ENCODE assay signal across 8 mouse cellular contexts in the genomic region with DNA sequence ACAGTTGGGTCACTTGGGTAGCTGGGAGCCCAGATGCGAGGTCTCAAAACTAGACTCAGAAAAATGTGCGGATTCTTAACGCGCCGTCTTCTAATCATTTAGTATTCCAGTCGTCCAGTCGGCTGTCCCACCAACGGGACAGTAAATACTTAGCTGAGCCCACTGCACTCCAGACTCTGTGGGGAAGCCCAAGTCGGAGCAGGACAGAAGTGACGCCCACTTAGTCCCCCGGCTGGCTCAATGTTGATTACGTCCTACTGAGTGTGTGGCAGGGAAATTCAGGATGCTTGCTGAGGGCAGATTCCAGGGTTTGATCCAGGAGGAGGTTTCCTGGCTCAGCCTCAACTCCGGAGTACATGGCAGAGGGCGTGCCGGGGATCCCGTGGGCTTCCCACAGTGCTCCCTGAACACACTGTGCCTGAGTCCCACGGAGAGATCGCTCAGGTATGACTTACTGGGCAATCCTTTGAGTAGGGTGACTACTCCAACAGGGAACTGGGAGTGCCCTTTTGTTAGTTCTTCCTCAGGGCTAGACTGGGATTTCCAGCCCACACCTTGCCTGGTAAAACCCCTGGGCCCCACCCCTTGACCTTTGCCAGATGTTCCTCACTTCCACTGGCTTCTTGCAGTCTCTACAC. TPM values are rescaled to one million over a fixed set of nuclear protein-coding genes. Genes with fewer than 3 reads are reported as not detected.
DNase-seq lines count a peak whose midpoint lies in the region; ATAC-seq lines count a peak whose summit lies in the region.

No protein-coding gene starts in this region.

- no peak for DNase-seq in heart, embryonic 10.5 days (ENCODE audit: low spot score)
- DNase-seq in heart, postnatal 10 days: no peak
- peak; percentile 75 for DNase-seq in ZHBTc4 (ENCODE audit: low read depth, low spot score)
- no peak for DNase-seq in hindbrain, embryonic 11.5 days (ENCODE audit: low spot score)
- DNase-seq in lung, postnatal 36 days: peak; percentile 16
- DNase-seq in yolk sac, embryonic 10.5 days (ENCODE audit: low spot score): peak; percentile 53
- DNase-seq in cerebellum, adult 11-12 months: no peak
- DNase-seq in cerebellum, postnatal 36 days: no peak

- 7% methylated on average over 18 of the region's 18 CpGs for WGBS in heart, embryonic 10.5 days
- WGBS in hindbrain, embryonic 11.5 days: 6% methylated on average over 18 of the region's 18 CpGs

- ATAC-seq in hindbrain, embryonic 11.5 days (ENCODE audit: low FRiP score): peak; percentile 71

- H3K27me3 ChIP-seq in heart, embryonic 10.5 days (ENCODE audit: insufficient read depth, poor library complexity, severe bottlenecking): peaks cover 43% of the 10 kb centered on the region
- peaks cover 6% of the 10 kb centered on the region for H3K27me3 ChIP-seq in hindbrain, embryonic 11.5 days (ENCODE audit: control insufficient read depth, insufficient read depth, low read length)

- H3K4me2 ChIP-seq in hindbrain, embryonic 11.5 days (replicated peaks; ENCODE audit: low read depth, low read length): peak overlapping the region; percentile 77

- H3K36me3 ChIP-seq in heart, embryonic 10.5 days: no peaks in the 10 kb centered on the region
- no peaks in the 10 kb centered on the region for H3K36me3 ChIP-seq in hindbrain, embryonic 11.5 days (ENCODE audit: control insufficient read depth, insufficient read depth, low read length)

- peak overlapping the region; percentile 66 for H3K4me3 ChIP-seq in heart, embryonic 10.5 days
- H3K4me3 ChIP-seq in hindbrain, embryonic 11.5 days (ENCODE audit: low read depth, low read length): peak overlapping the region; percentile 40

- intact Hi-C loops in heart, postnatal 10 days (cut with DNase I): no loop called here

- H3K4me1 ChIP-seq in heart, embryonic 10.5 days: peaks cover 12% of the 10 kb centered on the region
- H3K4me1 ChIP-seq in hindbrain, embryonic 11.5 days (replicated peaks; ENCODE audit: control insufficient read depth, insufficient read depth, low read length): peaks cover 3% of the 10 kb centered on the region; the same call in 1 of the 2 replicates

- H3K9ac ChIP-seq in hindbrain, embryonic 11.5 days (ENCODE audit: low read depth, low read length): no peak overlapping the region

- H3K27ac ChIP-seq in heart, embryonic 10.5 days: no peak overlapping the region
- H3K27ac ChIP-seq in hindbrain, embryonic 11.5 days (ENCODE audit: low read depth, low read length): no peak overlapping the region

- H3K9me3 ChIP-seq in heart, embryonic 10.5 days: no peaks in the 10 kb centered on the region
- H3K9me3 ChIP-seq in hindbrain, embryonic 11.5 days (ENCODE audit: control insufficient read depth, low read length): no peaks in the 10 kb centered on the region

RNA-seq across cellular contexts. Expression of a gene that starts 0.5 kb away (rescaled TPM):
- polyA plus RNA-seq in heart, embryonic 10.5 days (2016; fragmentation: Nextera tagmentation; extraction: Ambion mirVana): 0.10 and 0.68 TPM in 2 replicates
- not detected for total RNA-seq in heart, postnatal 10 days (2021)
- 0.36 and 0.45 TPM in 2 replicates for polyA plus RNA-seq in hindbrain, embryonic 11.5 days (2014; fragmentation: Nextera tagmentation; extraction: Ambion mirVana)

RNA-seq across cellular contexts. Expression of a gene that starts 4.0 kb away (rescaled TPM):
- not detected in 2 replicates for polyA plus RNA-seq in heart, embryonic 10.5 days (2016; fragmentation: Nextera tagmentation; extraction: Ambion mirVana)
- total RNA-seq in heart, postnatal 10 days (2021): not detected
- polyA plus RNA-seq in hindbrain, embryonic 11.5 days (2014; fragmentation: Nextera tagmentation; extraction: Ambion mirVana): not detected in 2 replicates

Comparison
In these comparisons a context has a peak if more than half of its experiments do, and no peak if none do; other contexts are left out.
1. DNase-seq: peak in ZHBTc4 (single experiment), lung, postnatal 36 days (single experiment) and yolk sac, embryonic 10.5 days (single experiment); none in heart, embryonic 10.5 days (single experiment), heart, postnatal 10 days (0 of 2), hindbrain, embryonic 11.5 days (single experiment), cerebellum, adult 11-12 months (single experiment) and cerebellum, postnatal 36 days (0 of 2).